Mouse (Mus musculus) adrenal gland, postnatal 36 days (tissue): ENCODE measurements around the gene Fhad1. TPM values are rescaled to one million over a fixed set of nuclear protein-coding genes. Genes with fewer than 3 reads are reported as not detected.

Experiments used
- DNase-seq, 2 experiments: peaks; one replicate each; pipeline ENCODE4 v3.0.0; 2021; ENCODE audit warnings: mixed read lengths in 1 of 2
- total RNA-seq, 2 experiments: library from RNA; stranded (reverse); gene quantifications; 2 replicates each; pipeline ENCODE4 v1.2.3; 2021

The Fhad1 gene
- total RNA-seq, 2 experiments from 2014 or later, result 0.66 to 0.79 TPM

DNA sequence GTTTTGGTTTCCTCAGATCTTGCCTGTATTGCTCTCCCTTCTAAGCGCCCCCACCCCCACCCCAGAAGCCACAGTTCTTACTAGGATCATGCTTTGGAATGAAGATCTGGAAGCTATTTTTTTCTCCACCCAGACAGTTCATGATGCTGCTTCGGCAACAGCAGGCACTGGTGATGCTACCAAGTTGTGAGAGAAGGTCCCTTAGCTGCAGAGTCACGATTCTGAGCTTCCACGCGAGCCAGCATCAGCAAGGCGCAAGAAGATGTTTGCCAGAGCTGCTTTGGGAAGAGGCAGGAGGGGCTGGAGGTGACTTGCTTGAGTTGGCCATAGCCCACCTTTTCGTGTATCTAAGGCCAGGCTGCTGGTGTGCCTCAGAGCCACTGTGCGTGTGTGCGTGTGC lies 129.4 kb downstream of the Fhad1 start:
- no peak for DNase-seq

DNA sequence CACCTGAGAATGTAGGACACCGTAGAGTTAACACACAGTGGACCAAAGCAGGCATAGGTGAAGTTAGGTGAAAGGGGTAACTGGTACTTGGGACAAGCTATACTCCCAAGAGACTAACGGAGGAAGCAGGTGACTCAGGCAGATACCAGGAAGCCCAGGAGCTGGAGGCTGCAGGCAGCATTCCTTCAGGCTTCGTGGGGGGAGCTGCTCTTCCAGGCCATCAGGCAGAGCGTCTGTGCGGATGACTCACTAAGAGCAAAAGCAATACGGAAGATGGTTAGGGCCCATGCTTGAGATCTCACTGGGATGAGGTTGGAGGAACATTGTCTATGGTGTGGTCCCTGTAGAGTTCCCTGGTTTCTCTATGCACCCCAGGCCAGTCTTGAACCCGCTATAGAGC lies 132.0 kb downstream of the Fhad1 start:
- DNase-seq, result no peak

DNA sequence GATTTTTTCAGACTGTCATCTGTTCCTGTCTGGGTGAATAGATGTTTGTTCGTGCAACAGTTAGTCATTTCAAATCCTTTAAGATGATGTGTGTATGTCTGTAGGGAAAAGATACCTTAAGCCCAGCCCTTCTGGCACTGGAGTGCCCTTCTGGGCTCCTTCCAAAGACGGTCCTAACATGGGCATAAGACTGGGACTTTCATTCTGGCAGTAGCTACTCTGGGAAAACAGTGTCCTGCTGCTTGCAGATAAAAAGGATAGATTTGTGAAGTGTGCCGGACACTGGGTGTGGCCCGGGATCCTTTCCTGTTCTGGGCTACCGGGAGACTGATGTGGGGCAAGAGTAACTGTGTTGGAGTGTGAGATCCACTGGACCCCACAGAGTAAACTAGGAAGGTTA lies 132.9 kb downstream of the Fhad1 start:
- no peak for DNase-seq

DNA sequence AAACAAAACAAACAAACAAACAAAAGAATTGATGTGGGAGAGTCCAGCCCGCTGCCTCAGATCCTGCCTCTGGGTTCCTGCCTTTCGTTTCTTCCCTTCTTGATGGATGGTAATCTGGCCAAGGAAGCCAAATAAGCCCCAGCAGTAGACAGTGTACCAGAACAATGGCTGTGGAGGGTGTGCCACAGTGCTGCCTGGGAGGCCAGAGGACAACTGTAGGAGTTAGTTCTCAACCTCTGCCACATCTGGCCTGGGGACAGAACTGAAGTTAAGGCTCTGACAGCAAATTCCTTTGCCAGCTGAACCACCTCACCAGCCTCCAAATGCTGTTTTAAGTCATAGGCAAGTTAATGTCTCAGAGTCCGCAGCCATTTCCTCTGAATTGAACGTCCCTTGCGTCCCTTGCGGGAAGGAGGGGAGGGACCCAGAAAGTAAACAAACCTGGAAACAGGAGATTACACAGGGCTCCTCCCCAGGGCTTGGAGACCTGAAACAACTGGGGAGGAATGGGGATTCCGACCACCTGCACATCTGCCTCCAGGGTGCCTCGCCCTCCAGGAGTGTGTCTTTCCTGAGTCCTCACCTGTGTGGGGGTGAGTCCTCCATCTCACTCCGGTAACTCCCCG lies 133.5 kb downstream of the Fhad1 start:
- DNase-seq, result no peak

DNA sequence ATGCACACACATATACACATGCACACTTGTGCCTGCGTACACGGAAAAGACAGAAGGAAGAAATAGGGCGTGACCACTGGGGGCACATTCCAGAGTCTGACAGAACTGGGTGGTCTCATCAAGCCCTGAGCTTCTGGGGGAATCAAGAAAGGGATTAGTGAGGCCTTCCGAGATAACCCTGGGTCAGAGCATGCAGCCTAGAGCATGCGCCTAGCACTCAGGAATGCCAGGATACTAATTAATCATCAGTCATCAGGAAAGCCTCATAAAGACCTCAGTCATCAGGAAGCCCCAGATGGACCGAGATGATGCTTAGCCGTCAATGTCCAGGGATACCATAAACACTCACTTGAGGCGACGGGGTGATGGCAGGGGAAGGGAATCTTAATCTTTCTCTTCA lies 135.0 kb downstream of the Fhad1 start:
- DNase-seq, result no peak

DNA sequence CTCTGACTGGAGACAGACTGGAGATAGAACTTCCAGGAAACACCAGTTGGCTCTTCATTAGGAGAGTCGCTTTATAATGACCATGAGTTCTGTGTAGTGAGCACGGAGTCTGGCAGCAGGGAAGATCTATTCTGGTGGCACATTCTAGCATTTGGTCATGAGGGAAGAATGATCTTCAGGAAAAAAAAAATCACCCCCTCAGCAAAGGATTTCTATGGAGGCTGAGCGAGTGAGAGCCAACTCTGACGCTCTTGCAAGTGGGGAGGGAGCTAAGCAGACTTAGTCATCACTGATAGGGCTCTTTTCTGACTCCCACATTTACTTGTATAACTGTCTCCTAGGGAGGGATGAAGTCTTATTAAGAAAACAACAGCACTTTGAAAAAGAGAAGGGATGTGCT lies 135.8 kb downstream of the Fhad1 start:
- no peak for DNase-seq

DNA sequence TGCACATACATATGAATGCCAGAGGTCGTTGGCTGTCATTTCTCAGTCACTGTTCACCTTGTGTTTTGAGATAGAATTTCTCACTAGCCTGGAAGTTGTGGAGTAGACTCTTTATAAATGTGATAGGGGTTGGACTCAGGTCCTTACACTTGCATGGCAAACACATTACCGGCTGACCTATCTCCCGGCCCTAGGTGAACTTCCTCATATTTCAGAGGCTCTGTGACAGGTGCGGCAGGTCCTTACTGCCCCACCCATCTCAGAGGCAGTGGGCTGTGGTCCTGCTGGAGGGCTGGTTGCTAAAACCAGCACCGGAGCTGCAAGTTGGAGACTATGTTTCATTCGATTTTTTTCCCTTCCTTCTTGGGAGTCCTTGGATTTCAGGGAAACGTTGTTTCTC lies 136.3 kb downstream of the Fhad1 start:
- DNase-seq, result no peak

DNA sequence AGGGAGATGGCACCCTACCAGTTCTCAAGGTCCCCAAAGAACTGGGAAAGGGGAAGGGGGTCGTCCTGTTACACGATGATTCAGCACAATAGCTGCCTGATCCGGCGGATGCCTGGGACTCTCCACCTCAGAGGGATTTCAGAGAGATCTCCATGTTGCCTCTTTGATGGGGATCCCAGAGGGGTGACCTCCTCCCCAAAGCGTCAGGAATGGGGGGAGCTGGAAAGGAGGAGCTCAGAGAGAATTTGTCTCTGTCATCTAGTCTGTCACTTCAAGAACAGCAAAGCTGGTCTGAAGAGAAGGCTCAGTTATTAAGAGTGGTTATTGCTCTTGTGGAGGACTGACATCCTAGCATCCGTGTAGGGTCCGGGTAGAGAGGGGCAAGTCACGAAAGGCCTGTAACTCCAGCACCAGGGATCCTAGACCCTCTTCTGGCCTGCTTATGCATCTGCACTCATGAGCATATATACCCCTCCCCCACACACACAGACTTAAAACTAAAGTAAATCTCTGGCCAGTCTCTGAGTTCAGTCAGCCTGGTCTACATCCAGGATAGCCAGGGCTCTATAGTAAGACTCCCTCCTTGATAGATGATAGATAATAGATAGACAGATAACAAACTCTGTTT lies 139.3 kb downstream of the Fhad1 start:
- DNase-seq, result no peak

DNA sequence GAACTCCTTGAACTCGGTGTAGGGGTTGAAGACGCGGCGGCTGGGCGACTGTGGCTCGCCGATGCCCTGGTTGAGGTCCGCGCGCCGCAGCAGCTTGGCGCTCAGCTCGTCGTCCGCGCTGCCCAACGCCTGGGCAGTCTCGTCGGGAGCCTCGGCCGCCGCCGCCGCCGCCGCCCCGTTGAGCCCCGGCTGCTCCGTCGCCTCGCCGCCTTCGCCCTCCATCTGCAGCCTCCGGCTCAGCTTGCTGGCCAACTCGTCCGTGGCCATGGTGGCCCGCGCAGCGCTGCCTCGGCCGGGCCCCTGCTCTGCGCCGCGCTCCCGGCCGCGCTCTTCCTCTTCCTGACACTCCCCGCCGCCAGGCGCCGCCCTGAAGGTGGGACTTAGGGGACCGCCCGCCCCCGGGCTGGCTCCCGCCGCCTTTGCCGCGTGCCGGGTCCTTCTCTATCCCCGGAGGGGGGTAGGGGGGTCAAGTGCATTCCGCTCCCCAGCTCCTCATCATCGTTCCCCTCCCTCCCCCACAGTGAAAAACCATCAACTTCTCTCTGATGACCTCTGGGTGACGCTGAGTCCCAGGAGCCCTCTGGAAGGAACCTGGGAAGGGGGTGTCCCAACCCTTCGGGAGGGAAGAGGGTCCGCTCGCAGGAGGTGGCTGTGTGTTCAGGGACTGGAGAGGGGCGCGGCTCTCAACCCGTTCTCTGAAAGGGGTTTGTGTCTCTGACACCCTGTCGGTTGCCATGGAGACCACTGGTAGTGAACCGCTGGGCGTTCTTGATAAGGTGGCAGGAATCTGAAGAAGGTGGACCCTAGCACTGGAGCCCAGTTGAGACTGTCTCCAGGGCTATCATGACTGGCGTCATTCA lies 140.1 kb downstream of the Fhad1 start, which contains the start of gene Efhd2:
Gene Efhd2 (minus strand): TSS at position 320 of the 860 bp plus-strand sequence.
- peak; percentile 89 to 92 for DNase-seq

DNA sequence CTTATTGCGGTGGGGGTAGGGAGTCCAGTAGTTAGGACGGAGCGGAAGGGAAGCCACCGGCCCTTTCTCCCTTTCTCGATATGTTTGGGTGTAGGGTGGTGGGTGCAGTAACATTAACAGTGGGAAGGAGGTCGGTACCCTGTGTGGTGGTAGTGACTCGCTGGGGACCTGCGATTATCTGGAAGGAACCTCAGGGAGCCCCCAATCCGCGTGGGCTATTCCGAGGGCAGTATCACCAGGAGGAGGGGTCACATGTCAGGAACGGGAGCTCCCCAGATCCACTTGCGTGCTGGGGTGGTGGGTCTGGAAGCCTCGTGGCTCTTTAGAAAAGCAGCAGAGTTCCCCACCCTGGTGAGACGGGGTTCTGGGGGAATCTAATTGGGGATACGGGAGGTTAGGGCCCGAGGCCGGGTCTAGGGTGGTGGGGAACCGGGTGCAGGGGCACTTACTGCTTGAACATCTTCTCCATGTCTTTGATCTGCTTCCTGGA lies 140.7 kb downstream of the Fhad1 start:
- DNase-seq, result no peak

DNA sequence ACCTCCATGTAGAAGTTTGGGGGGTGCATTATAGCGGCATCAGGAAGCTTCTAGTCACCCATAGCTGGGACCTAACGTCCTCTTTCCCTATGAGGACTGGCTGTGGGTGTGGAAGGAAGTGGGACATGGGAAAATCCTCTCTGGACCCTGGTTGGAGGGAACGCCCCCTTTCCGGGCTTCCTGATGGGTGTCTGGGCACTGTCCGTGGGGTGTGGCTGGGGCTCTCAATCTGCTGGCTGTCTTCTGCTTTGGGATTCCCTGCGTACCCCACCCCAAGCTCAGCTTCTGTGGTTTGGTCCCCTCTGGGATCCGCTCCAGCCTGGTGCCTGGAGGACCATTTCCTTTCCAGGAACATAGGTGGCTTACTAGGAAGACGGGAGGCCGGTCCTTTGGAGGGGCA lies 141.9 kb downstream of the Fhad1 start:
- DNase-seq, result no peak

DNA sequence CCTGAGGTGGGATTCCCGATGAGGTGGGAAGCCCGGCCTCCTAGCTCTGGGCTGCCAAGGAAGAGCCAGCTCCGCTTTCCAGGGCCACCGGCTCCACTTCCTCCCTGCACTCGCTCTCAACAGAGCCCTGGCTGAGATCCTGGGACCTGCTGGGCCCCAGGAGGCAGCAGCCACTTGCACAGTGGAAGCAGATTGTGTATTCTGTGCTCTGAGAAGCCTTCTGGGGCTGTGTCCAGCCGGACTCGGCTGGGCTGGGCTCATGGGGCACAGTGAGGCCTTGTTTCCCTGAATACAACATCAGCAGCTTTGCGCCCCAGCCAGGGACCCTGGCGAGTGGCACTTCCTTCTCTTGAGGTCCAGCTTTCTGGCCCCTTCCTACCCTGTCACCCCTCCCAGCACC lies 143.0 kb downstream of the Fhad1 start:
- no peak for DNase-seq

DNA sequence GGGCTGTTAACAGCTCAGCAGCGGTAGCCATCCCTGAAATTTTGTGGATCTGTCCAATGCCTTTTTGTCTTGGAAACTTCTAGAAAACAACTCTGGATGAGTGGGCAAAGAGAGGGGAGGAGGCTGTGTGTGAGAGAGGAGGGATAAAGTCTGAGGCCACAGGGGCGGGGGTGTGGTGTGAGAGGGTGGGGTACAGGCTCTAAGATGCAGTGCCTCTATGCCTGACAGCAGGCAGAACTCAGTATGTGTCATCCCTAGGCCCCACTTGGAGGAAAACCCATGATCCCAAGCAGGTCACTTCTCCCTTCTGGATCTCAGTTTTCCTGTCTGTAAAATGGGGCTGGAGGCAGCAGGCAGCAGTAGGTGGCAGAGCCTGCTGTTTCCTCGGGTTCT lies 143.6 kb downstream of the Fhad1 start:
- no peak for DNase-seq

DNA sequence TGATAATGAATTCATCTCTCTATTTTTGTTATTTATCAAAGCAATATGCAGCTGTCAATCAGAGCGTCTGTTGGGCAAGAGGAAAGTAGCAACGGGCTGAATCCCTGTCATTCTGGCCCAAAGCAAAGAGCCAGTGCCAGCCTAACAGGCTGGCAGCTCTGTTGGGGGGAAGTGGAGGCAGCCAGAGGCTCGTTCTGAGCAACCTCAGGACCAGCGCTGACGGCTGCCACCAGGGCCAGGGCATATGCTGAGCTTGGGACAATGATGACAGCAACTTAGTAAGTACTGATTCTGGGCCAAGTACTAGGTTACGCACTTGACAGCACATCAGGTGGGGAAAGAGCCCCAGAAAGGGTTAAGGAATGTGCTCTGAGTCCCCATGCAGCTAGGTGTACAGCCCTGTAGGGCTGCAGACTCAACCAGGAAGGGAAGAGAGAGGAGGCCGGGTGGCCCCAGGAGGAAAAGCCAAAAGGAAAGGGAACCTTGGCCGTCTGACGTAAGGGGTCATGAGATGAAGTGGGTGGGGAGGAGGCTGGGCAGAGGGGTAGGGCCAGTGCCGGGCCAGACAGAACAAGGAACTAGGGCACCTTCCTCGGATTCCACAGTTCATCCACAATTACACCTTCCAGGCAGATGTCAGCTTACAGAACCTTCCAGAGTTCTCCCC lies 144.1 kb downstream of the Fhad1 start:
- no peak for DNase-seq

DNA sequence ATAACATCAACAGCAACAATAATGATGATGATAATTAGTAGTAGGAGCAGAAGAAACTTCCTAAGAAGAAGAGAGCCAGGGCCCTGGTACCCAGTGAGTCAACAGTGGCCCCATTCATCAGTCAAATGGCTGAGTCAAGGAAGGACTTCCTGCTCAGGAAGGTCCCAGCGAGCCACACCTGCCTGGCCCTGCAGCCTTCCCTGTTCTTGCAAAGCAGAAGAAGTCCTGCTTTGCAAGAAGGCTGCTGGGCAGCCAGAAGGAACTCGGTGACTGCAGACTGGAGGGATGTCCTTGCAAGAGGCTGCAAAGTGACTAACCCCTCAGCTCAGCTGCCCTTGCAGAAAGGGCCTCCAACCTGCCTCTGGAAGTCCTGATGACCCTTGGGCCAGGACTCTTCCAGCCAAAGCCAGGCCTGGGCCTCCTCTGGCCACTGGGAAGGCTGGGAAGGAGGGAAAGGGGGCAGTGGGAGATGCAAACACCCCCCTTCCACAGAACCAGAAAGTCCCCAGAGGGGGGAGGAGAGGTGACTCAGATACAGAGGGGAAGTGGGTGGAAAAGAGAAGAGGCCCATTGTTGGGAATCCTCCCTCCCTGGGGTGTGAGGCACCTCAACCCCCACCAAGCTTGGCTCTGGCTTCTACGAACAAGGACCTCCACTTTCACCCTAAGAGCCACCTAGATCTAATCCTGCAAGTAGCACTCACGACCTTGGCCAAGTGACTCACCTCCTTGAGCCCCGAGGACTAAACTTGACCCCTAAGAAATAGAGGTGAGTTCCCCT lies 145.3 kb downstream of the Fhad1 start:
- DNase-seq, result peak; percentile 33 to 37

DNA sequence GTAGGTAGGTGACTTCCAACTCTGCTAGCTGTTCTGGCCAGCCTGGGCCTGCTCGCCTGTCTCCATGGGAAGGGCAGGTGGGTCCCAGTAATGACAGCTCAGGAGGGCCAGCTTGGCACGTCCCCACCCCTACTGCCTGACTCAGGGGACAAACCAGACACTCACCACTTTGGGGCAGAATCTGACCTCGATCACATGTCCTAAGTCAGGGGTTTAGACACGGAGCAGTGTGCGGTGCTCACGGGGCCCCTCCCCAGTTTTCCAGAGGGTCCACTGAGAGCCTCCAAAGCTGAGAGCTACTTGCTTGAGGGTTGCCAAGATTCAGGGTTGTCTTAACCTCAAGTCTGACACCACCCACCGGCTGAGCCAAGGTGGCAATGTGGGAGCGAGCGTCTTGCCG lies 146.8 kb downstream of the Fhad1 start:
- DNase-seq, result no peak

DNA sequence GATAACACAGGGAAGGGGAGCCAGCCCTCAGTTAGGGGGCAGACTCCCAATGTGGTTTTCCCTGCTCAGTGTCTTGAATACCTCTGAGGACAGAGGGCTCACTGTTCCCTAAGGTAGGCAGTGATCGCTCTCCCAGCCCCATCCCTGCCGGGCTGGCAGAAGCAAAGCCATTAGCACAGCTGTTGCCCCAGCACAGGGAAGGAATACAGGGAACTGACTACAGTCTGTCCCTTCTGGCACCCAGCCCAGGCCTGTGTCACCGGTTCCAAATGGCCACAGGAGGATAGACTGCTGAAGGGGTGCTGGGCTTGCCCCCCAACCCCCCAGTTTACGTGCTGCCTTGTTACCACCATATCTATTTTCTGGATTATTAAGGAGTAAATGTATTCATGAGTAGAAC lies 147.4 kb downstream of the Fhad1 start:
- peak; percentile 73 to 79 for DNase-seq

DNA sequence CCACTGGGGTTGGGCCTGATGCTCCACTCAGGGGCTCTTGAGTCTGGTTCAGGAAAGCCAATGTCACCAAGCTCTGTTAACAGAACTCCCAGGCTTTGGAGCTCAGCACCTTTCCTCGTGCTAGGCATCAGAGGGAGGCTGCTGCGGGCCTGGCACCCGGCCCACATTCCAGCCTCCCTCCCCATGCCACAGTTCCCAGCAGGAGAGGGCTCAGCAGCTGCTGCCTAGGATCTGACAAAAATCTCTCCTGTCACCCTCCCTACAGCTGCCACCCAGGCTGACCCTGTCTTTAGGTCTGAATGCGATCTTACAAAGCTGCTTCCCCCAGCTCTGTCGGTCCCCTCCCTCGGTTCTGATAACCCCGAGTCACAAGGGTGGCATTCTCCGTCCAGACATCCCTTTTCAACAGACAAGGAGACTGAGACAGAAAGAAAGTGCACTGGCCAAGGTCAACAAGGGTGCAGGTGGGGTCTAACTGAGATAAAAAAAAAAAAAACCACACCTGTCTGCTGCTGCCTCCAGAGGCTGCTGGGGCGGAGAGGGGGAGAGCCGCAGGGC lies 147.9 kb downstream of the Fhad1 start:
- peak; percentile 40 to 53 for DNase-seq

DNA sequence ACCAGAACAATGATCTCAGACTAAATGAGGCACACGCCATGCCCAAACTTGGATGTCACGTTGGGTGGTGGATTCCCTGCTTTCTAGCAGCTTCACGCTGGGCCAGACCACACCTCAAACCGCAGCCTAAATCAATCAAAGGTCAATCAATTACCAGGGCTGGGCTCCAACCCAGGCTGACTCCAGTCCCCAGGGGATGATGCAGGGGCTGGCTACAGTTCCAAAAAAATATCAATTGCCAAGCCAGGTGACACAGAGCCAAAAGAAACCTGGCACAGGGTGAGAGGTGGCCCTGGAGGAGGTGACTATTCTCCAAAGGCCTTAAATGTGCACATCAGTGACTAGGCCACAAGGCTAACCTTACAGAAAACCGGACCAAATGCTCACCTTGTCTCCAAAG lies 149.3 kb downstream of the Fhad1 start:
- no peak for DNase-seq

DNA sequence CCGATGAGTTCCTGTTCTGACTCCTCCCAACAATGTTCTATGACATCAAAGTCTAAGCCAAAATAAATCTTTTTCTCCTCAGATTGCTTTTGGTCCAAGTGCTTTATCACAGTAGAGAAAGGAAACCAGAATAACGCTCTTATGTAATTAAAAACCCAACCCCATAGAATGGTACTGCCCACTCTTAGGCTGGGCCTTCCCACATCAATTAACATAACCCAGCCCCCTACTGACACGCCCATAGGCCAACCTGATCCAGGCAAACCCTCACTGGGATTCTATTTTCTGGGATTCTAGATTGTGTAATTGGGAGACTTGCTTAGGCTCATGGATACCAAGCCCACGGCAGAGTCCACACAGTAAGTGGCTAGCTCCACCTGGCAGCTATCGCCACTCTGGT lies 149.9 kb downstream of the Fhad1 start:
- DNase-seq, result no peak

DNA sequence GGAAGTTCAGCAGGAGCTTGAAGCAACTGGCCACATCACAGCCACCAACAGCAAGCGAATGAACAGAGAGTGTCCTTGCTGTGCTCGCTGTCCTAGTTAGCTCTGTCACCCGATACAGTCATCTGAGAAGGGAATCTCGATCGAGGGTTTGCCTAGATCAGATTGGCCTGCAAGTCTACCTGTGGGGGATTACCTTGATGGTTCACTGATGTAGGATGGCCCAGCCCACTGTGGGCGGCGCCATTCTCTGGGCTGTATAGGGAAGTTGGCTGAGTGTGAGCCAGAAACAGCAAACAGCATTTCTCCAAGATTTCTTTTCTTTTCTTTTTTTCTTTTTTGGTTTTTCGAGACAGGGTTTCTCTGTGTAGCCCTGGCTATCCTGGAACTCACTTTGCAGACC lies 150.4 kb downstream of the Fhad1 start:
- DNase-seq, result no peak
